Mouse (Mus musculus) inflammation-experienced regulatory T-cells, adult 6 months (primary cell): ENCODE measurements at regions not wholly inside any gene's neighbourhood (a gene's known extent, or its start where the extent isn't known, plus 50 kb on each side); places are given as distances from the start of the nearest gene placed in this dataset.

Experiments
- ATAC-seq: one replicate; pipeline ENCODE4 v1.8.0; 2017

DNA sequence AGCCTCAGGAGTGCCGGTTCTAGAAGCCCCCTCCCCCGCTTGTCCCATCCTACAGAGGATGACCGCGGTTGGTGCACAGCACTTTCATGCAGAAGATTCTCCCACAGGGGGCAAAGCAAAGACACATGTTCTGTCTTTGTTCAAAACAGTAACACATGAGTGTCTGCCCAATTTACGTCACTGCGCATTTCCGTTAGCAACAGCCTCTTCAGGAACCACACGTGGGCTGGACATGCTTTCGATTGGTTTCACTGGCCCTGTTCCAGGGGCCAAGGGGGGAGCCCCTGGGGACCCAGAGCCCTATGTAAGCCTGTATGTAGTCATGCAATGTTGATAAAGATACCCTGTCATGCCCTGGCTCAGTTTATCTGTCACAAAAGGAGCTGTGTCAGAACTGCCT, 116.2 kb upstream of the Twist2 start:
- no peak for ATAC-seq

DNA sequence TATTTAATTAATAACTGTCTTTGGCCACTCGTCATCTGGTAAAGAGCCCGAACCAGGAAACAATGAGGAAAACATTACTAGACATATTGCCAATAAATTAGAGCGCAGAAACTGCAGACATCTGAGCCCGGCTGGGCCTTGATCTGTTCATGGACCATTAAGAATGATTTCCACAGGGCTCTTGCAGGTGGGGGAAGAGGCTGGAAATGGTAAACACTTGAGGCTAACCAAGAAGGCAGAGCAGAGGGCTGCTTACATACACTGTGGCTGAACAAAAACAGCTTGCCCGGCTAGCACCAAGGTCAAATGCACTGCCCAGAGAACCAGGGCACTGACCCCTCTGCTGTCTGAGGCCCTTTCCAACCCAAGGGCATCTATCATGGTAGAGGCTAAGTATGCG, 115.5 kb upstream of the Twist2 start:
- ATAC-seq = no peak

DNA sequence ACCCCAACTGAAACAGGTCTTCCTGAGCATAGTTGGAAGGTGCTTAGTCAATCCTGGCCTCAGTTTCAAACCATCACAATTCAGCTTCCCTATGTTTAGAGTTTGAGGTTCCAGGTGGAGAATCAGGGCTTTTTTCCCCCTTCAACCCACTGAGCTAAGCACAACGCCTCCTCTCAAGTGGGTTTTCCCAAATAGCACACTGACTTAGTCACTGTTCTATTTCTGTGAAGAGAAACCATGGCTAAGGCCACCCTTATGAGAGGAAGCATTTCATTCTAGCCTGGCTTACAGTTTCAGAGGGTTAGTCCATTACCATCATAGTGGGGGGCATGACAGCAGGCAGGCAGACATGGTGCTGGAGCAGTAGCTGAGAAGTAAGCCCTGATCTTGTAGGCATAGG, 109.7 kb upstream of the Twist2 start:
- ATAC-seq = no peak

DNA sequence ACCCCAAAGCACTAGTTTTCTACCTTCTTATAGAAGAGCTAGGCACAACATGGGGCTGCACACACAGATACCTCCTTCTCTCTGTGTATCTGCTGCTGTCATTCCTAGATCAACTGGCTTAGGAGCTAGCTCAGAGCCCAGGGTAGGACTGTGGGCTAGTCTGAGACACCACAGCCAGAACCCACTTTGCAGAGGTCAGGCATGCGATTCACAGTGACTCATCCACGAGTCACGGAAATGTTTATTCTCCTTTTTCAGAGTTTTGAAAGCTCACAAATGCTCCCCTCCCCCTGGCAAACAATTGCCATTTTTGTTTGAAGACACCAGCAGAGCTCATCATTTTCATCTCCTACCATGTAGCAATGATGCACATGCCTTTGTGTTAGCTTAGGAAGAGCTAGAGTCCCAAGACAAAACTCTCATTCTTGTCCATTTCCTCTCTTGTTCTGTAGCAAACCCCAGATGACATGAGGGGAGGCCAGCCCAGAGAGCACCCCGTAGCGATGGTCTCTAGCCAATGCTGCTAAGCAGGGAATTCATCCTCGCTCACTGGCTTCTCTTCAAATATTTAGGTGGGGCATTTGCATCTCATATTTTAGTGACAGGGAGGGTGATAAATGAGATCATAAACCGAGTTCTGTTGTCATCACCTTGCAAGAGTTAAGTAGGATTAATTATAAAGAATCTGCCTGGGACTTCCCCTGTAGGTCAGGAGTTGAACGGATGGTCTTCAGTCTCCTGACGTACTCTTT, 108.4 kb upstream of the Twist2 start:
- ATAC-seq = no peak

DNA sequence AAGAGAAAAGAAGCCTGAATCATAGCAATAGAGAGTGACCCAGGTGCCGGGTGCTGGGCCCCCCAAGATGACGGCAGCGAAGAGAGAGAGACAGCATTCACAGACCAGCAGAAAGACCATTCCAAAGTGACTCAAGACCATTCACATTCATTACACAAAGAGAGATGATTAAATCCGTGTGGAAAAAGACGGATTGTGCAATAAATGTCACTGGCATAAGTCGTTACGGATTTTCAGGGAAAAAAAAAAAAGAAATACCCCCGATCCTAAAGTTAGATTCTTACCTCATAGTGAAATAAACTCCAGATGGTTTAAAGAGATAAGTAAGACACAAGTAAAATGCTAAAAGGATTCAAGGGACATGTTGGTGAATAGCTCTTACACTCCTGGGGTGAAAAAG, 104.2 kb upstream of the Twist2 start:
- no peak for ATAC-seq

DNA sequence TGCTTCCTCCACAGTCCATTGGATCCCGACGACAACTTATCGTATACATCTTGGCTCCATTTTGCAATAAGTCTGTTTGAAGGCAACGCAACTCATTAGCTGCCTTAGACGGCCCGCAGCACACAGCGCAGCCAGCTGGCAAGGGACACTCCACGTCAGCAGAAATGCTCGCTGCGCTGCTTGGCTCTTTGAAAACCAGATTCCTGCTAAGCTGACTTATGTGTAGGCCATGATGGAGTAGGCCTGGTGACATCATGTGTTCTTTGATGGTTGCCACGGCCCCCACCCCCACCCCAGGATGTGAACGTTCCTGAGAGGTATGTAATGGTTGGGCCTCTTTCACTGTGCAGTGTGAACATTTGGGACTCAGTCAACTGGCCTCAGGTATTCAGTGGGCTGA, 99.8 kb upstream of the Twist2 start:
- ATAC-seq = no peak

DNA sequence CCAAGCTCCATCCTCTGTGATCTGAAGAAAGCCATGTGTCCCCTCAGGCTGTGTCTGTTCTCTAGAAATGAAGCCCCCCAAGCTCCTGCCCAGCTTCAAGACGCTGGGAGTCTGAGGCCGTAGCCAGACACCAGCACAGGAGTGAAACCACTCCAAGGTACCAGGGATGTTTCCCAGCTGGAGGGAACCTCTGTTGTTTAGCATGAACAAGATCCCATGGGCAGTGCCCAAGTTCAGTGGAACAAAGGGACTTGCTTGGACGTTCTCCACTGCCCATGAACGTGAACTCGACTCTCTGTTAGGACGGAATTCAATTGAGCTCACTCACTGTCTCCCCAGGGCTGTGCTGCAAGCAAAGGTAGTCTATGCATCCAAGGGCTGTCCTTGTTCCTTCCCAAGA, 99.2 kb upstream of the Twist2 start:
- no peak for ATAC-seq

DNA sequence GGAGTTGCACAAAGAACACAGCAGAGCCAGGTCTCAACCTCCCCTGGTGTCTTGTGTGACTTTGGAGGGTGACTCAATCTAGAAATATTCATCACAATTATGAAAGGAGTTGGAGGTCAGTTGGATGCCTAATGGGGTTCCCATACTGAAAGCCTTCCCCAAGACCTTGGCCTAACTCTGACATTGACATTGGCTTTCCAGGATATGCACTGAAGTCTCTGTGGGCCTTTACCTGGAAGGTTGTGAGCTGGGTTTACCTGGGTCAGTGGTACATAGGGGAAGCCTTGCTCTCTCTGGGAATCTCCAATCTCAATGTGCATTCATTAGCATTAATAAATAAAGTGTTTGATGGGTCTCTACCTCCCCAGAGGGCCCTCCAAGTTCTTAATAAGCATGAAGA, 98.5 kb upstream of the Twist2 start:
- no peak for ATAC-seq

DNA sequence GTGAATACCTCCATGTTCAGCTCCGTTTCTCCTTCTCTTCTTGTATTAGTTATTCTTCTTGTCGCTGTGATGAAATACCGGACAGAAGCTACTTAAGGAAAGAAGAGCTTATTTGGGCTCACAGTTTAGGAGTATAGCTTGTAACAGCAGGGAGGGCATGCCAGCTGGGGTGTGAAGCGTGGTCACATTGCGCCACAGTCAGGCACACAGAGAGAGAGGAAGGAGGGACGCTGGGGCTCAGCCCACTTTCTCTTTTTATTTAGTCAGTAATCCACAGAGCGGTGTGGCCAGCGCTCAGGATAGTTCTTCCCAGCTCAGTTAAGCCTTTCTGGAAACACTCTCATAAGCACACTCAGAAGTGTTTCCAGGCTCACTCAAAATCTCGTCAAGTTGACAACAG, 95.8 kb upstream of the Twist2 start:
- ATAC-seq = no peak

DNA sequence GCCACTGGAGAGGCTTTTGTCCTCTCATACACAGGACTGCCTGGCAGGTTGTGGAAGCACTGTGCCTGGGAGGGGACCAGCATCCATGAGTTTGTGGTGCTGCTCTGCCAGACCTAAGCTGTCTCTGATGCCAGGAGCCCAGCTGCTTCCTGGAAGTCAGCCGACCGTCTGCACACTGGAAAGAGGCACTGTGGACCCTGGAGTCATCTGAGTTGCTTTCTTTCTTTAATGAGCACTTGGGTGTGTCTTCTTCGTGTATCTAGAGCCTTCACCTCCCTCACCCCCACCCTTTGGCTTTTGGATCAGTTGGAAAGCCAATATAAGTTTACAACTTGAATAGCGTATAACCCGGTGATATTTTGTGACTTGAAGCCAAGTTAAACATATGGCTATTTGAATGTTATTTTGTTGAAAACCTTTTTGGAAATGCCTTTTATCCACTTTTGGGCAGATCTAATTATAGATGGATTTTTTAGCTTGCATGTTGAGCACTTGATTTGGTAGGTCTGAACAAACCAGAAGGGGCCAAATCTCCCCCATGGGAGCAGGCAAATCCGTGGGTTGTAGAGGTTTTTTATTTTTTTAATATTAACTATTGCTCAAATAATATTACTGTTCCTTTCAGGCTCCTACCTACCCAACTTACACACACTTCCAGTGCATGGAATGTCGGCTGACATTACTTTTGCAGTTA, 92.6 kb upstream of the Twist2 start:
- ATAC-seq = no peak

DNA sequence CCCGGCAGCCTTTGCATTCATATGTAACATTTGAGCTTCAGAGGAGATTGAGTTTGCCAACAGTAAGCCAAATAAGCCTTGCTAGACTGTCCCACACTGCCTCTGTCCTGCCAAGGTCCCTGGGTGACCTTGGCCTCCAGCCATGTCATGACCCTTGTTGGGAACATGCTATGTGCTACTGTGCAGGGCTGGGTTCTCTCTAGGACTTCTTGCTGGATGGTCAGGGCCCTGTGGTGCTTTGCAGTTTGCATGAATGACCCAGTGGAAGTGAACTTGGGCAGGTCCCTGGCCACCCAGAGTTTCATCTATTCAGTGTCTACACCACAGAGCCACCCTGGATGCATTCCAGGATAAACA, 92.0 kb upstream of the Twist2 start:
- ATAC-seq = no peak

DNA sequence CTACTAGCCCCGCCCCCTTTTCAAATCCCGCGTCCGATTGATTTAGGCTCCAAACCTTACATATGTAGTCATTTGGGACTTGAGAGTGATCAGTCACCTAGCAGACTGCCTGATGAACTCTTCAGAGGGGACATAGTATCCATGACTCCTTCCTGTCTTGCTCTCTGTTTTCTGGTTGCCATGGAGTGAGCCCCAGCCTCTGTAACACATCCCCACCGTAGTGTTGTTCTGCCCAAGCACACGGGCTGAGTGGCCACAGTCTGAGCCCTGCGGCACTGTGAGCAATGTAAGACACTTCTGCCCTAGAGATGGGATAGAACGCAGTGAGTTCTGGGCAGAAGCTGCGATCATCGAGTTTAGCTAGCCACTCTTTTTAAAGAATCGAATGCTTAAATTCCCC, 88.1 kb upstream of the Twist2 start:
- no peak for ATAC-seq

DNA sequence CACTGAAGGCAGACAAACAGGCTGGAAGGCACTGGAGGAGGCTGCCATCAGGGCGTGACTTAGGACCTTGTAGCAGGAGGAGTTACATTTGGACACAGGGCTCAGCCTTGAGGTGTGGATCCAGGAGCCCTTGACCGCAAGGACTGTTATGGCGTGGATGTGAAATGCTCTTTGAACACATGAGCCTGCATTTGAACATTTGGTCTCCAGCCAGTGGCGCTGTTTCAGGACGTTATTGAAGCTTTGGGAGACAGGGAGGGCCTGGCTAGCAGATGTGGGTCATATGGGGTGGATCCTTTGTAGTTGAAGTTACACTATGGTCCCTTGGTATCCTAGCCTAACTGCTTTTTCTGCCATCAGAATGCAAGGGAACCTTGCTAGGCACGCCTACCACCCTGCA, 87.0 kb upstream of the Twist2 start:
- ATAC-seq = no peak

DNA sequence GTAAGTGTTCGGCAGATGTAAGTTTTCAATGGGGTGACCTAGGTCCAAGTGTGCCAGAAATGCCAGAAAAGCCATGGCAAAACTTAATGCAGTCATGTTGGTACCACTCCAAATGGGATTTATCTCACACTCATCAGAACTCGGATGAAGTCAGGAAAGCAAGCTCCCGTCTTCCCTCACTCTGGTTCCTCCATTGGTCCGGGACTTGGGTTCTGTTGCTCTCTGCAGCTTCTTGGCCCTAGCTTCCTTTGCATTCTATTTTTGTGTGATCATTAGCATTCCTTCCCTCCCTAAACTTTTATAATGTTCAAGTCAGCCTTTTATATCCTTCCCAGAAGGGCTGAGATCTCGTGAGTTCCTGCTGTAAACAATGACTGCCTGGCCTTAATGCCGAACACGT, 85.9 kb upstream of the Twist2 start:
- ATAC-seq = no peak

DNA sequence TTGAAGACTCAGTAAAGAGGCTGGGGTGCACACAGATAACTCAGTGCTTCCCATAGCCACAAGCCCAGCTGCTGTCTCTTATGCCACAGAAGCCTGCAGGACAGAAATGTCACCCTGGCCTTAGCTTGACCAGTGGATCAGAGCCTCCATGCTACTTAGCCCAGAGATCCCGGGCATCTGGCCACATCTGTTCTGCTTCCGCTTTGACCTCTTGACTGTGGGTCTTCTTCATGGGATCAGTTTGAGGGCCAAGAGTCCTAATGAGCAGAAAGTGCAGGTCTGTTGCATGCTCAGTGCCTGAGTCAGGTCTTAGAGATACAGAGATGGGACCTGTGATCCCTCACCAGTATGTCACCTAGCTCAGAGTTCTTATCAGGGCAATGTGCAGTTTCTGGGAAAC, 85.5 kb upstream of the Twist2 start:
- ATAC-seq = no peak

DNA sequence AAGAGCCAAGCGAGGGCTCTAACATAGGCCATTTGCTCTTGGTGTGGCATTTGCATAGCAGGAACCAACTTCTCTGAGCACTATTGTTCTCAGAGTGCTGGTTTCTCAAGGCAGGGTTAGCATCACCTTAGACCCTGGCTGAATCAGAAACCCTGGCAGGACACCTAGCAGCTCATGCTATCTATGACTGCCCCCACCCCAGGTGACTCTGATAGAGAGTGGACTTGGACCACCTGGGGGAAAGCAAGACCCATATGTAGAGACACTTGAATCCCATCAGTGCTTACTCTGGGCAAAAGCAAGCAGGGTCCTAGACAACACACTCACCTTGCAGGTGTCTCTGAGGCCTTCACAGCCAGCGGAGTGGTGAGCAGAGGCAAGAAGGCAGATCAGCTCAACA, 84.4 kb upstream of the Twist2 start:
- ATAC-seq = no peak

DNA sequence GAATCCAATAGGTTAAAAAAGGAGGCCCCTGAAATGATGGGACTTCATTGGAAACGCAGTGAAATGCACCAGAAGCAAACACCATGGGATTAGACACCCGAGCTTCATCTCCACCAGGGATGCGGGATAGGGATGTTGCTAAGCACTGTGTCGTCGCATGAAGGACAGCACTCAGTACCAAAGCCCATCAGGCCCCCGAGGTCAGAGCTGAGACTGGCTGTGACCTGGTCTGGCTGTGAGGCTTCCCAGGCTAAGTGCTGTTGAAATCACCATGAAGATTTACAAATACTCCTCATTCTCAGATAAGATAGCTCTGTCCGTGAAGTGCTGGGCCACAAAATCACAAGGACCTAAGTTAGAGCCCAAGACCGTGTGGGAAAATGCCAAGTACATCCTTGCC, 83.3 kb upstream of the Twist2 start:
- ATAC-seq = no peak

DNA sequence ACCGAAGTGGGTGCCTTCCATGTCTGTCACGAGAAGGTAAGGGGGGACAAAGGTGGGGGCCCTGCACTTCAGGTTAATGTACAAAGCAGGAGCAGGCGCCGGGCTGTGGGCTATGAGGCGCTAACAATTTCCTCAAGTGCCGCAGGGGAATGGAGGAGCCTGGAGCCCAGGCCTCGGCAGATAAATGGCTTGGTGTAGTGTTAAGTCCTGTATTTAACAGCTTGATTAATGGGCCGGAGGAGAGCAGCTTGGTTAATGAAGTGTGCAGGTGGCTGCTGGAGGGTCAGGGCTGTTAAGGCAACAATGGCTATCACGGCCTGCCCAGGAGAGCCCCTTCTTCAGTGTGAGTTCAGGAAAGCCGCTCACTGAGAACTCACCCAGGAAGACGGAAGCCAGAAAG, 72.0 kb upstream of the Twist2 start:
- no peak for ATAC-seq

DNA sequence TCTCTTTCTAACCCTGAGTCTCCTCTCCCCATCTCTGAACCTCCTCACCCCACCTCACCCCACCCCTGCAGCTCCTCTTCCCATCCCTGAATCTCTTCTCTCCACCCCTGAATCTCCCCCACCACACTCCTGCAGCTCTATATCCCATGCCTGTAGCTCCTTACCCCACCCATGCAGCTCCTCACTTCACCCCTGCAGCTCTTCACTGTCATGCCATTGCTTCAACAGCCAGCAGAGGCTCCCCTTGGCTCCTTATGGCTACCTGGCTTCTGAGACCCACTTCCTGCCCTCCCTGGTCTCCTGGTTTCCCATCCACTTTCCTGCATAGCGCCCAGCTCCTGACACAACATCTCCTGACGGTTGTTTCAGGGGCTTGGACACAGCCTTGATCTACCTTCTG, 71.0 kb upstream of the Twist2 start:
- ATAC-seq = no peak

DNA sequence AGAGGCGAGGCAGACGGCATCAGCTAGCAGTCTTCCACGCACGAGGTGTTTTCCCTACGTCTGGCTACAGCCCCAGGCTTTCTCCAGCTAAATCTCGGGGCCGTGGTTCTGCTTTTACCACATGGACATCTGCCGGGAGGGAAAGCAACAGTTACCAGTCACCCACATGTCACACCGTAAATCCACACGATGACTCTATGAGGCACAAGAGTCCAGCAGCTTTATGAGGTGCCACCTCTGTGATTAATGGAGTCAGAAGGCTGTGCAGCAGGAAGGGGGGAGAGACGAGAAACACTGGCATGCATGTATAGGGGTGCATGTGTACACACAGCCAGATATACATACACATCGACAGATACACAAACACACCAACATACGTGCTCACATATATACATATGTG, 69.6 kb upstream of the Twist2 start:
- ATAC-seq = no peak

DNA sequence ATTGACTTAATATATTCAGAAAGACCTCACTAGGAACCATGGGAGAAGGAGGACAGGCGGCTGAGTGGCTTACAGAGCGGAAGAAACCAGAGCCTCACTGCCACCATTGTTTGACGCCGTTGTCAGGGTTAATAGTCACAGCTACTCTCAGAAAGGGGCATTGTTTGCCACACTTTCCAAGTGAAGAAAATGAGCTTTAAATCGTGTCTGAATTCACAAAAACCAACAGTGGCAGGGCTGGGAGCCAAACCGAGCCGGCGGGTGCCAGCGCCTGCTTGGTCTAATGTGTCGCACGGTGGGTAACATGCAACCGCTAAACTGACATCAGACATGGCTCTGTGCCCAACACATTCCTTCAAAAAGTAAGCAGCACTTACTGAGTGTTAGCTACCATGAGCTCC, 68.8 kb upstream of the Twist2 start:
- ATAC-seq = no peak

DNA sequence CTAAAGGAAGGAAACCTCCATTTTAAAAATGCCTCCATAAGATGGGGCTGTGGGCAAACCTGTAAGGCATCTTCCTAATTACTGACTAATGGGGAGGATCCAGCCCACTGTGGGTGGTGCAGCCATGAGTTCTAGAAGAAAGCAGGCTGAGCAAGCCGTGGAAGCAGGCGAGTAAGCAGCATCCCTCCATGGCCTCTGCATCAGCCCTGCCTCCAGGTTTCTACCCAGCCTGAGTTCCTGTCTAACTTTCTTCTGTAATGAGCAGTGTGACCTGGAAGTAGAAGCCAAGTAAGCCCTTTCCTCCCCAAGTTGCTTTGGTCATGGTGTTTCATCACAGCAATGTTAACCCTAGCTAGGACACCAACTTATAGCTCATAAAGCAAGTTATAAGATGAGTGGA, 66.5 kb upstream of the Twist2 start:
- no peak for ATAC-seq

DNA sequence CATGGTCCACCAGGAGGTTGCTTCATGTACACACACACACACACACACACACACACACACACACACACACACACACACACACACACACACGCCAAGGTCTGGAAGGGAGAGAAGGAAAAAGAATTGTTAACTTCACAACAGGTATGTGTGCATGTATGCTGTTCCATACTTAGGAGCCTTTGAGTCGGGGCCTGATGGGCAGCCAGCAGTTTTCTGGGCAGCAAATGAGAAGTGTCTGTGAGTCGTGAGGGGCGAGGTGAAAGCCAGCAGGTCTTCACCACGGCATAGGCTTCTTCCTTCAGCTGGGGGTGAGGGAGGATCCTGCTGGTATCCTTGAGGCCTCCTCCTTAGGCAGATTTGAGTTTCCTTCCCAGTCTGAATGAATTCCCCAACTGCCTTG, 65.8 kb upstream of the Twist2 start:
- ATAC-seq = no peak

DNA sequence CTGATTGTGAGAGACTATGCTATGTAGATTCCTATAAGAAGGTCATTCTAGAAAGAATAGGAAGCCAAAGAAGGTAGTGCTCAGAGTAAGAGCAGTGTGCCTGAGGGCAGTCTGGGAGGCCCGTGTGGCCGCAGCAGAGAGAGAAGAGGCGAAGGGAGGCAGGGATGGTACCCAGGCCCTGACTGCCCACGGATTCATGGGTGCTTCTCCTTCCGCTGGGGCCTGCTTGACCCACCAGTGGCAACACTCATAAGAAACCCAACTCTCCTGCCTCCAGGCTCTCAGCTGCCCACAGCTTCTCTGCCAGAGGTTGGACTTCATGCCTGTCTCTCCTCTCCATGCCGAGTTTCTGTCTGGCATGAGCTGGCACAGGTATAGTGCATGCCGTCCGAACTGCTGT, 60.6 kb upstream of the Twist2 start:
- no peak for ATAC-seq

DNA sequence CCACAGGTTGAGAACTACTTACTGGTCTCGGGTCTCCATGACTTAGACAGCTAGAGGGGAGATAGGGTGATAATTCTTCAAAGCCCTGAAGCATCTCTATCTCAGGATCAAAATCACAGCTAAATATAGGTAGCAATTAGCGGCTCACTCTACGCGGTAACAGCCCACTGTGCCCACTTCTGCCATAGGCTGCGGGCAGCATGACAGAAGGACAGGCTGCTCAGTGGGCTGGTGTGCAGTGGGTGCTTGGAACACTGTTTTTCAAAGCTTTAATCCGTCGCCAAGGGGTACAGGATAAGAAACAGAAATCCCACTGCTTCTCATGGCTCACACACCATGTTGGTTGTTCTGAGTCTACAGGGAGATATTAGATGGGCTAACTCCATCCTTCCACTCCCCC, 59.2 kb upstream of the Twist2 start:
- ATAC-seq = no peak
